ENCODE assay signal across 7 mouse cellular contexts in genomic region chrX:7878495-7878894, GRCm38 (mm10). TPM values are rescaled to one million over a fixed set of nuclear protein-coding genes. Genes with fewer than 3 reads are reported as not detected.
DNase-seq lines count a peak whose midpoint lies in the region; ATAC-seq lines count a peak whose summit lies in the region.

No protein-coding gene starts in this region.

- peak overlapping the region; percentile 80 for H3K4me2 ChIP-seq in neural tube, embryonic 11.5 days (ENCODE audit: low read depth)
- H3K4me2 ChIP-seq in liver, embryonic 15.5 days, result peak overlapping the region; percentile 82

- WGBS in neural tube, embryonic 11.5 days, result 21% methylated on average over 19 of the region's 21 CpGs
- 21% methylated on average over 21 of the region's 21 CpGs for WGBS in hindbrain, embryonic 10.5 days
- WGBS in liver, embryonic 15.5 days (ENCODE audit: insufficient replicate concordance), result 26% methylated on average over 21 of the region's 21 CpGs

- H3K4me1 ChIP-seq in neural tube, embryonic 11.5 days (ENCODE audit: control insufficient read depth, insufficient read depth, low read length), result no peaks in the 10 kb centered on the region
- H3K4me1 ChIP-seq in hindbrain, embryonic 10.5 days (replicated peaks), result peaks cover 14% of the 10 kb centered on the region
- peaks cover 28% of the 10 kb centered on the region for H3K4me1 ChIP-seq in liver, embryonic 15.5 days (replicated peaks)

- no peaks in the 10 kb centered on the region for H3K27me3 ChIP-seq in neural tube, embryonic 11.5 days (ENCODE audit: control insufficient read depth, insufficient read depth, low read length)
- H3K27me3 ChIP-seq in hindbrain, embryonic 10.5 days (ENCODE audit: insufficient read depth, poor library complexity, severe bottlenecking), result no peaks in the 10 kb centered on the region
- peaks cover 4% of the 10 kb centered on the region; the same call in 1 of the 2 replicates for H3K27me3 ChIP-seq in liver, embryonic 15.5 days

- H3K9ac ChIP-seq in neural tube, embryonic 11.5 days (ENCODE audit: low read length), result peak overlapping the region; percentile 26; the same call in 1 of the 2 replicates
- H3K9ac ChIP-seq in liver, embryonic 15.5 days, result peak overlapping the region; percentile 32; the same call in 1 of the 2 replicates

- H3K27ac ChIP-seq in neural tube, embryonic 11.5 days (ENCODE audit: low read depth, low read length), result no peak overlapping the region
- H3K27ac ChIP-seq in hindbrain, embryonic 10.5 days, result peak overlapping the region; percentile 69; the same call in 1 of the 2 replicates
- H3K27ac ChIP-seq in liver, embryonic 15.5 days (replicated peaks), result no peak overlapping the region

- ATAC-seq in neural tube, embryonic 11.5 days (ENCODE audit: insufficient read depth, low FRiP score, low TSS enrichment), result no peak; the same call in 1 of the 2 replicates
- 0 out of 2 replicates have a peak, but pooled peaks have one; percentile 2 for ATAC-seq in liver, embryonic 15.5 days (ENCODE audit: insufficient read depth)

- no peaks in the 10 kb centered on the region for H3K36me3 ChIP-seq in neural tube, embryonic 11.5 days (ENCODE audit: control insufficient read depth, insufficient read depth, low read length)
- peaks cover 25% of the 10 kb centered on the region for H3K36me3 ChIP-seq in hindbrain, embryonic 10.5 days
- peaks cover 25% of the 10 kb centered on the region for H3K36me3 ChIP-seq in liver, embryonic 15.5 days (replicated peaks)

- DNase-seq in neural tube, embryonic 11.5 days (ENCODE audit: low spot score), result no peak
- no peak for DNase-seq in neural tube, embryonic 10.5 days (ENCODE audit: extremely low spot score, low spot score)
- DNase-seq in adrenal gland, postnatal 10 days, result peak; percentile 22
- peak; percentile 54 to 57 for DNase-seq in cerebellum, postnatal 10 days
- no peak for DNase-seq in hindbrain, embryonic 10.5 days (ENCODE audit: low spot score)
- no peak for DNase-seq in gastrocnemius, postnatal 25 days

- H3K4me3 ChIP-seq in neural tube, embryonic 11.5 days (ENCODE audit: low read depth, low read length), result peak overlapping the region; percentile 36
- peak overlapping the region; percentile 60 for H3K4me3 ChIP-seq in hindbrain, embryonic 10.5 days
- H3K4me3 ChIP-seq in liver, embryonic 15.5 days (replicated peaks), result peak overlapping the region; percentile 55

- H3K9me3 ChIP-seq in neural tube, embryonic 11.5 days (ENCODE audit: control insufficient read depth, low read length), result no peaks in the 10 kb centered on the region
- H3K9me3 ChIP-seq in hindbrain, embryonic 10.5 days, result no peaks in the 10 kb centered on the region
- no peaks in the 10 kb centered on the region for H3K9me3 ChIP-seq in liver, embryonic 15.5 days (replicated peaks)

RNA-seq across cellular contexts. Expression of gene Pim2, which starts 0.4 kb away (rescaled TPM):
- 5.9 and 7.8 TPM in 2 replicates for polyA plus RNA-seq in neural tube, embryonic 11.5 days (2014; fragmentation: Nextera tagmentation; extraction: Ambion mirVana)
- 1 to 10 TPM; 6.2 to 9.2 TPM for total RNA-seq in adrenal gland, postnatal 10 days (2021)
- 8.8 and 10.2 TPM in 2 replicates for polyA plus RNA-seq in hindbrain, embryonic 10.5 days (2016; fragmentation: Nextera tagmentation; extraction: Ambion mirVana)
- polyA plus RNA-seq in liver, embryonic 15.5 days (2015; fragmentation: Nextera tagmentation; extraction: Ambion mirVana), result 3.5 TPM in 2 replicates
- total RNA-seq in gastrocnemius, postnatal 25 days (2021), result 1 to 10 TPM; 1.5 TPM

RNA-seq across cellular contexts. Expression of gene Slc35a2, which starts 5.3 kb away (rescaled TPM):
- 13.8 and 15.3 TPM in 2 replicates for polyA plus RNA-seq in neural tube, embryonic 11.5 days (2014; fragmentation: Nextera tagmentation; extraction: Ambion mirVana)
- total RNA-seq in adrenal gland, postnatal 10 days (2021), result 10 to 100 TPM; 23.2 to 27.0 TPM
- 26.6 and 32.5 TPM in 2 replicates for polyA plus RNA-seq in hindbrain, embryonic 10.5 days (2016; fragmentation: Nextera tagmentation; extraction: Ambion mirVana)
- polyA plus RNA-seq in liver, embryonic 15.5 days (2015; fragmentation: Nextera tagmentation; extraction: Ambion mirVana), result 14.3 and 17.5 TPM in 2 replicates
- total RNA-seq in gastrocnemius, postnatal 25 days (2021), result 1 to 10 TPM; 7.6 to 8.1 TPM

RNA-seq across cellular contexts. Expression of gene Pqbp1, which starts 20.6 kb away (rescaled TPM):
- 137 and 143 TPM in 2 replicates for polyA plus RNA-seq in neural tube, embryonic 11.5 days (2014; fragmentation: Nextera tagmentation; extraction: Ambion mirVana)
- 10 to 100 TPM; 66.3 to 79.2 TPM for total RNA-seq in adrenal gland, postnatal 10 days (2021)
- polyA plus RNA-seq in hindbrain, embryonic 10.5 days (2016; fragmentation: Nextera tagmentation; extraction: Ambion mirVana), result 131 and 160 TPM in 2 replicates
- polyA plus RNA-seq in liver, embryonic 15.5 days (2015; fragmentation: Nextera tagmentation; extraction: Ambion mirVana), result 38.1 and 39.7 TPM in 2 replicates
- 10 to 100 TPM; 19.5 to 23.1 TPM for total RNA-seq in gastrocnemius, postnatal 25 days (2021)

RNA-seq across cellular contexts. Expression of gene Timm17b, which starts 20.7 kb away (rescaled TPM):
- 171 and 184 TPM in 2 replicates for polyA plus RNA-seq in neural tube, embryonic 11.5 days (2014; fragmentation: Nextera tagmentation; extraction: Ambion mirVana)
- 10 to 100 TPM; 88.3 to 94.3 TPM for total RNA-seq in adrenal gland, postnatal 10 days (2021)
- 206 and 214 TPM in 2 replicates for polyA plus RNA-seq in hindbrain, embryonic 10.5 days (2016; fragmentation: Nextera tagmentation; extraction: Ambion mirVana)
- 94.8 and 102 TPM in 2 replicates for polyA plus RNA-seq in liver, embryonic 15.5 days (2015; fragmentation: Nextera tagmentation; extraction: Ambion mirVana)
- 10 to 100 TPM; 37.8 to 38.5 TPM for total RNA-seq in gastrocnemius, postnatal 25 days (2021)

RNA-seq across cellular contexts. Expression of gene Gm10491, which starts 29.1 kb away (rescaled TPM):
- not detected in 2 replicates for polyA plus RNA-seq in neural tube, embryonic 11.5 days (2014; fragmentation: Nextera tagmentation; extraction: Ambion mirVana)
- not detected for total RNA-seq in adrenal gland, postnatal 10 days (2021)
- polyA plus RNA-seq in hindbrain, embryonic 10.5 days (2016; fragmentation: Nextera tagmentation; extraction: Ambion mirVana), result not detected in 2 replicates
- not detected in 2 replicates for polyA plus RNA-seq in liver, embryonic 15.5 days (2015; fragmentation: Nextera tagmentation; extraction: Ambion mirVana)
- total RNA-seq in gastrocnemius, postnatal 25 days (2021), result not detected

Comparison
In these comparisons a context has a peak if more than half of its experiments do, and no peak if none do; other contexts are left out.
1. DNase-seq: peak in adrenal gland, postnatal 10 days (single experiment) and cerebellum, postnatal 10 days (2 of 2); none in neural tube, embryonic 11.5 days (single experiment), neural tube, embryonic 10.5 days (single experiment), hindbrain, embryonic 10.5 days (single experiment) and gastrocnemius, postnatal 25 days (single experiment).
2. Peak in every context shown above with its lines, with median percentiles within 50 percentile points of each other: H3K4me3 ChIP-seq.